Mouse (Mus musculus) G1E (cell line): Measurements from ENCODE around the gene Tmtc2. TPM values are rescaled to one million over a fixed set of nuclear protein-coding genes. Genes with fewer than 3 reads are reported as not detected.

Experiments used
- ATAC-seq: 2 replicates; pipeline ENCODE4 v1.8.0; 2016; ENCODE audit warnings: mild to moderate bottlenecking; ENCODE audit not compliant: insufficient number of reproducible peaks, poor library complexity, low FRiP score, severe bottlenecking; ENCODE audit errors: extremely low read depth
- DNase-seq: peaks from one replicate; pipeline ENCODE4 v3.0.0; 2012; ENCODE audit warnings: low spot score
- H3K27me3 ChIP-seq: 2 replicates; pipeline ENCODE4 v1.6.1; 2012; ENCODE audit warnings: mild to moderate bottlenecking, low read length, inconsistent platforms; ENCODE audit not compliant: insufficient read depth
- H3K36me3 ChIP-seq: replicated peaks from 2 replicates; pipeline ENCODE3; 2012; ENCODE audit warnings: mild to moderate bottlenecking, inconsistent platforms
- H3K4me1 ChIP-seq: 2 replicates; pipeline ENCODE4 v1.6.1; 2012; ENCODE audit warnings: low read depth, low read length, inconsistent platforms, mixed read lengths; ENCODE audit not compliant: insufficient read depth
- H3K4me3 ChIP-seq: 2 replicates; pipeline ENCODE4 v1.5.1; 2012; ENCODE audit warnings: low read depth, mild to moderate bottlenecking, inconsistent platforms, low read length, moderate library complexity, mixed read lengths
- H3K9me3 ChIP-seq: replicated peaks from 2 replicates; pipeline ENCODE4 v1.6.1; 2012; ENCODE audit warnings: inconsistent platforms
- CTCF ChIP-seq: IDR thresholded peaks from 2 replicates; pipeline ENCODE4 v1.5.1; 2012; ENCODE audit warnings: low read depth, low read length, inconsistent platforms, mixed read lengths
- GATA1 ChIP-seq: IDR thresholded peaks from 2 replicates; pipeline ENCODE4 v1.6.1; 2012; ENCODE audit warnings: borderline replicate concordance, low read length, inconsistent platforms, mixed read lengths
- GATA2 ChIP-seq: IDR thresholded peaks from 2 replicates; pipeline ENCODE4 v1.6.1; 2012; ENCODE audit warnings: low read depth, low read length, inconsistent platforms, borderline replicate concordance
- POLR2AphosphoS5 ChIP-seq: IDR thresholded peaks from 2 replicates; pipeline ENCODE4 v1.6.1; 2012; ENCODE audit warnings: low read depth, low read length, inconsistent platforms; ENCODE audit not compliant: insufficient replicate concordance
- TAL1 ChIP-seq: conservative IDR thresholded peaks from 2 replicates; pipeline ENCODE4 v1.6.1; 2012; ENCODE audit warnings: low read depth, low read length, inconsistent platforms, mixed read lengths
- polyA plus RNA-seq: library from polyadenylated mRNA; stranded (reverse); fragments of >175 nt; gene quantifications from 2 replicates; pipeline ENCODE4 v1.2.3, GENCODE M21; 2012
- total RNA-seq, 2 experiments: library from RNA; stranded (forward) in 1 of 2; stranded (reverse) in 1 of 2; fragments of 200-1000 nt in 1 of 2; fragments of >200 nt in 1 of 2; fragmentation: Nextera tagmentation in 1 of 2; gene quantifications; 2 replicates each; pipeline ENCODE4 v1.2.3; 2014 to 2017

The Tmtc2 gene
- total and polyA plus RNA-seq, 3 experiments: 0.86 to 14.4 (median 5.3) TPM

DNA sequence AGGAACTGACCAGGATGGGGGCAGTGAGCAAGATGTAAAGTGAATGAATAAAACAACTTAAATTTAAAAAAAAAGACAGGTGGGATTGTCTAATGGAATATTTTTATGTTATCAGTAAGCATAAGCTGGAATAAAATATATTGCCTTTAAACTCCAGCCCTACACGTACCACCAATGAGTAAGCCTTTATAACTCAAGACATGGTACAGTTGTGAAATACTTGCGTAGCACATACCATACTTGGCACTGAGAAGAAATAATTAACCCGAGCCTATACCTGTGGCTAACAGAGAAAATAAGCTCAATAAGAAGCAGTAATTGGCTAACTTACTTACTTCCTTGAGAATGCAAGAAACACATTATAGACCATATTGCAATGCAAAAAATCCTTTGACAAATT, 228.3 kb downstream of the Tmtc2 start:
- Histone ChIP-seq H3K27me3 (no peaks in the 10 kb centered on the region), H3K36me3 (no peaks in the 10 kb centered on the region), H3K4me3 (no peak overlapping the region), H3K4me1 (no peaks in the 10 kb centered on the region), H3K9me3 (no peaks in the 10 kb centered on the region)
- DNase-seq (no peak), ATAC-seq (no peak)
- TF ChIP-seq TAL1 (no peak), GATA2 (no peak), CTCF (no peak), GATA1 (no peak), POLR2AphosphoS5 (no peak)

GRCm38 (mm10) chr10:105332856-105333255, 241.4 kb downstream of the Tmtc2 start:
- Histone ChIP-seq H3K27me3 (no peaks in the 10 kb centered on the region), H3K36me3 (no peaks in the 10 kb centered on the region), H3K4me1 (no peaks in the 10 kb centered on the region; the same call in 1 of the 2 replicates), H3K9me3 (no peaks in the 10 kb centered on the region), H3K4me3 (no peak overlapping the region)
- no peak for TF ChIP-seq POLR2AphosphoS5
- no peak for TF ChIP-seq GATA2
- TF ChIP-seq TAL1: no peak
- TF ChIP-seq CTCF: no peak
- TF ChIP-seq GATA1: no peak
- ATAC-seq (no peak), DNase-seq (no peak)

- Histone ChIP-seq H3K4me1 (no peaks in the 10 kb centered on the region), H3K27me3 (no peaks in the 10 kb centered on the region), H3K4me3 (no peak overlapping the region), H3K36me3 (no peaks in the 10 kb centered on the region), H3K9me3 (no peaks in the 10 kb centered on the region)
- DNase-seq: no peak
- TF ChIP-seq CTCF (no peak), GATA2 (no peak), TAL1 (no peak), GATA1 (no peak), POLR2AphosphoS5 (no peak)
- ATAC-seq: no peak
Measured at GRCm38 (mm10) chr10:105330327-105330726, 243.9 kb downstream of the Tmtc2 start.

DNA sequence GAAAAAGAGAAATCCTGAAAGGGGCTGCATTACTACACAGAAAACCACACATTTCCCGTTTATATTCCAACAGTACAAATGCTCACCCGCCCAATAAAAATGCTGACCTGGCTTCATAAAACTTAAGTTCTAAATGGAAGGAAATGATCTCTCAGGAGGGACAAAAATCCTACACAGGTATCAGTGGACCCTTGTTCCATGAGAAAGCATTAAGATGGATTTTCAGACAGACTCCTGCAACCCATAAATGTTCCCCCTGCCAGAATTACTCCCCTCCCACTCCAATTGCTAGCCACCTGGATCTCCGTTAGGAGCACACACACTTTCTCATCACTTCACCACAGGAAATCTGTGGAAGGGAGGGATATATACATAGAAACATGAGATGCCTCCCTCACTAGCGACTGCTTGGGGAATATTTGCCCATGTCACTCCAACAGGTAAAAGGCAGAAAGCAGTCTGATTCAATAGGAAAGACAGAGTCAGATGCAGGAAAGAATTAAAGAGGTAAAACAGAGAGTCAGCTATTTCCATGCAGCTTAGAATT, 250.5 kb downstream of the Tmtc2 start:
- ATAC-seq (no peak), DNase-seq (no peak)
- TF ChIP-seq CTCF (no peak), GATA1 (no peak), GATA2 (no peak), TAL1 (no peak), POLR2AphosphoS5 (no peak)
- Histone ChIP-seq H3K9me3 (no peaks in the 10 kb centered on the region), H3K4me3 (no peak overlapping the region), H3K4me1 (0 out of 2 replicates have a peak, but pooled peaks cover 3% of the 10 kb centered on the region), H3K36me3 (peaks cover 5% of the 10 kb centered on the region), H3K27me3 (no peaks in the 10 kb centered on the region)

DNA sequence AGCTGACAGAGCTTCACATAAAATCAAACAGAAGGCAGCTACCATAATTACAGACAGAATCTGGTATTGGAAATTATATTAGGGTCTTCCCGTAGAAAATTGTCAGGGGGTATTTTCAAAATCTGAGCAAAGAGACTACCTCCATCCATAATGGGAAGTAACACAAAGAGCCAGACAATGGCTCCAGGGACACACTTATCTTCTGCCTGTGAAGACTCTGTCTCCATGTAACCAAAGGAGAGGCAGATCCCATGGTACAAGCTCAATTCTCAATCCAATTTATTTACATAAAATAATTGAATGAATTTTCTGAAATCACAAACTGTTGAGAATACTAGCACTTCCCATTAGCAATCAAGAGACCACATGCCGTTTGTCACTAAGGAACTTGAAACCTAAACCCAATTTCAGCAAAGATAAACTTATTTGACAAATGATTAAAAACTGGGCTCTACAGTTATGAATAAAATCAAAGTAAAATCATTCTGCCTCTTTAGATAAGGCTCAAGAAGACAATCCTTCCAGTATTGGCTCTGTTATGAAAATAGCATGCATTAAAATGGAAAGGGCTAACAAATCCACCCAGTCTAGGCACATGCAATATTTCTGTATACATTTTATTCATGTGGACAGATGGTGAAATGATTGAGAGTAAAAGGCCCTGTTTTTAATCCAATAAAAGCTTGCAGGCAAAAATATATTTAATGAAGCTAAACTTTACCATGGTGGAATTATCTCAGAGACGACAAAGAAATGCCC, 254.8 kb downstream of the Tmtc2 start:
- H3K4me1 ChIP-seq: 0 out of 2 replicates have a peak, but pooled peaks cover 3% of the 10 kb centered on the region
- no peak for TF ChIP-seq TAL1
- TF ChIP-seq GATA1: no peak
- TF ChIP-seq CTCF: no peak
- no peaks in the 10 kb centered on the region for H3K27me3 ChIP-seq
- H3K36me3 ChIP-seq: peaks cover 5% of the 10 kb centered on the region
- DNase-seq (no peak), ATAC-seq (no peak)
- no peak overlapping the region for H3K4me3 ChIP-seq
- H3K9me3 ChIP-seq: no peaks in the 10 kb centered on the region

DNA sequence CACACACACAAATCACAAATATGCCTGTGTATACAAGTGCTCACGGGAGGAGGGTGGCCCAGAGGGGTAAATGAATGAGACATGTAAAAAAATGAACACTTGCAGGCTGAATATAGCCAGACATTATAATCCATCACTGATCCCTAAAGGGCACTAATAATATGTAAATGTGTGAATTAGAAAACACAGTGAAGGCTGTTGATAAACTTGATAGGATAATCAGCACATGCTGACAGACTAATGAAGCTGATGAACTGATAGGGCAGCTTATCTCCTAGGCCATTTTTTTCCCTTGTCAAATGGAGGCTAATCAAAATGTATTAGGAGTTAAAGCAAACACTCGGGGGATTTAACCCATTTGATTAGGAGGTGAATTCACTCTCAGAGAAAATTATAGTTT, 255.4 kb downstream of the Tmtc2 start:
- no peaks in the 10 kb centered on the region for H3K9me3 ChIP-seq

More for the DNA sequence above, 255.4 kb downstream of the Tmtc2 start:
- no peak for DNase-seq
- peaks cover 5% of the 10 kb centered on the region for H3K36me3 ChIP-seq
- H3K27me3 ChIP-seq: no peaks in the 10 kb centered on the region
- H3K4me3 ChIP-seq: no peak overlapping the region
- H3K4me1 ChIP-seq: 0 out of 2 replicates have a peak, but pooled peaks cover 3% of the 10 kb centered on the region
- TF ChIP-seq GATA1 (no peak), GATA2 (no peak), POLR2AphosphoS5 (no peak), TAL1 (no peak), CTCF (no peak)
- peak; percentile 57 for ATAC-seq
